23 mouse cellular contexts compared by ENCODE assay signal in genomic region chr3:126372815-126373545, GRCm38 (mm10). TPM values are rescaled to one million over a fixed set of nuclear protein-coding genes. Genes with fewer than 3 reads are reported as not detected.
DNase-seq lines count a peak whose midpoint lies in the region; ATAC-seq and TF ChIP-seq lines count a peak whose summit lies in the region.
"Had no signal": no experiment of that assay in that cellular context is flagged by ENCODE, and none has a peak within 500 bp of the region (broad histone marks: within the 10 kb centered on the region; RNA-seq: fewer than 3 reads in every experiment).

No protein-coding gene starts in this region.

- no peaks in the 10 kb centered on the region for H3K36me3 ChIP-seq in kidney, embryonic 14.5 days (ENCODE audit: control insufficient read depth, insufficient read depth, low read length)
- H3K36me3 ChIP-seq in limb, embryonic 11.5 days (ENCODE audit: control insufficient read depth, insufficient read depth, low read length), result no peaks in the 10 kb centered on the region
- H3K36me3 ChIP-seq in neural tube, embryonic 13.5 days, result no peaks in the 10 kb centered on the region
- H3K36me3 ChIP-seq in thymus, adult 2 months (ENCODE audit: control insufficient read depth, insufficient read depth, low read length), result no peaks in the 10 kb centered on the region
- H3K36me3 ChIP-seq: heart, embryonic 15.5 days; hindbrain, embryonic 15.5 days; stomach, embryonic 15.5 days had no signal

- peak; percentile 87 for ATAC-seq in kidney, embryonic 14.5 days (ENCODE audit: low FRiP score, low TSS enrichment)
- peak; percentile 80 for ATAC-seq in limb, embryonic 11.5 days (ENCODE audit: insufficient number of reproducible peaks, low FRiP score, low TSS enrichment, low read depth)
- no peak for ATAC-seq in neural tube, embryonic 13.5 days (ENCODE audit: low read depth)
- ATAC-seq: CD4-positive, CD25-positive, alpha-beta regulatory T cell, adult 4 months; forebrain, embryonic 14.5 days; liver, postnatal 0 days; lung, postnatal 0 days had no signal

- TF ChIP-seq CTCF in thymus, adult 2 months (IDR thresholded peaks at IDR 0.05; ENCODE audit: borderline replicate concordance, control insufficient read depth, extremely low read depth, insufficient read depth, low read length, poor library complexity), result no peak

- no peaks in the 10 kb centered on the region for H3K4me1 ChIP-seq in kidney, embryonic 14.5 days (ENCODE audit: control insufficient read depth, insufficient read depth, low read length)
- H3K4me1 ChIP-seq in limb, embryonic 11.5 days (ENCODE audit: control insufficient read depth, insufficient read depth, low read length), result peaks cover 3% of the 10 kb centered on the region
- no peaks in the 10 kb centered on the region; the same call in 1 of the 2 replicates for H3K4me1 ChIP-seq in neural tube, embryonic 13.5 days (replicated peaks)
- no peaks in the 10 kb centered on the region for H3K4me1 ChIP-seq in thymus, adult 2 months (replicated peaks; ENCODE audit: control insufficient read depth, insufficient read depth, low read length)
- H3K4me1 ChIP-seq: heart, embryonic 15.5 days; hindbrain, embryonic 15.5 days; stomach, embryonic 15.5 days had no signal

- no peak for TF ChIP-seq POLR2A in thymus, adult 2 months (IDR thresholded peaks at IDR 0.05; ENCODE audit: control insufficient read depth, extremely low read depth, insufficient read depth, low read length, poor library complexity)

- no peak overlapping the region for H3K27ac ChIP-seq in kidney, embryonic 14.5 days (ENCODE audit: low read depth, low read length)
- peak overlapping the region; percentile 10; the same call in 1 of the 2 replicates for H3K27ac ChIP-seq in limb, embryonic 11.5 days (replicated peaks; ENCODE audit: low read depth, low read length)
- peak overlapping the region; percentile 11; the same call in 1 of the 2 replicates for H3K27ac ChIP-seq in neural tube, embryonic 13.5 days (replicated peaks)
- no peak overlapping the region for H3K27ac ChIP-seq in thymus, adult 2 months (ENCODE audit: control insufficient read depth, insufficient read depth, low read length)
- H3K27ac ChIP-seq: heart, embryonic 15.5 days; hindbrain, embryonic 15.5 days; macrophage; stomach, embryonic 15.5 days had no signal

- no peak overlapping the region for H3K4me2 ChIP-seq in kidney, embryonic 14.5 days (replicated peaks; ENCODE audit: low read depth, low read length)
- H3K4me2 ChIP-seq in limb, embryonic 11.5 days (ENCODE audit: low read depth, severe bottlenecking), result no peak overlapping the region
- no peak overlapping the region for H3K4me2 ChIP-seq in neural tube, embryonic 13.5 days
- H3K4me2 ChIP-seq: heart, embryonic 15.5 days; hindbrain, embryonic 15.5 days; liver, embryonic 11.5 days; midbrain, embryonic 11.5 days; stomach, embryonic 15.5 days had no signal

- H3K27me3 ChIP-seq in kidney, embryonic 14.5 days (ENCODE audit: control insufficient read depth, insufficient read depth, low read length), result no peaks in the 10 kb centered on the region
- H3K27me3 ChIP-seq in limb, embryonic 11.5 days (ENCODE audit: control insufficient read depth, insufficient read depth, low read length), result no peaks in the 10 kb centered on the region
- H3K27me3 ChIP-seq in neural tube, embryonic 13.5 days, result no peaks in the 10 kb centered on the region
- H3K27me3 ChIP-seq in thymus, adult 2 months (ENCODE audit: control insufficient read depth, insufficient read depth, low read length), result no peaks in the 10 kb centered on the region
- H3K27me3 ChIP-seq: heart, embryonic 15.5 days; hindbrain, embryonic 15.5 days; stomach, embryonic 15.5 days had no signal

- H3K9me3 ChIP-seq in kidney, embryonic 14.5 days (ENCODE audit: control insufficient read depth, low read length), result no peaks in the 10 kb centered on the region
- H3K9me3 ChIP-seq in limb, embryonic 11.5 days (ENCODE audit: control insufficient read depth, low read length), result no peaks in the 10 kb centered on the region
- no peaks in the 10 kb centered on the region for H3K9me3 ChIP-seq in neural tube, embryonic 13.5 days
- H3K9me3 ChIP-seq: heart, embryonic 15.5 days; hindbrain, embryonic 15.5 days; stomach, embryonic 15.5 days had no signal

- no peak overlapping the region for H3K9ac ChIP-seq in kidney, embryonic 14.5 days (ENCODE audit: low read depth, low read length)
- H3K9ac ChIP-seq in limb, embryonic 11.5 days (ENCODE audit: low read length), result no peak overlapping the region
- no peak overlapping the region for H3K9ac ChIP-seq in neural tube, embryonic 13.5 days
- H3K9ac ChIP-seq: heart, embryonic 15.5 days; hindbrain, embryonic 15.5 days; liver, postnatal 0 days; stomach, embryonic 15.5 days had no signal

- no peak overlapping the region for H3K4me3 ChIP-seq in kidney, embryonic 14.5 days (ENCODE audit: low read length)
- no peak overlapping the region for H3K4me3 ChIP-seq in limb, embryonic 11.5 days (ENCODE audit: low read depth, low read length)
- H3K4me3 ChIP-seq in neural tube, embryonic 13.5 days, result no peak overlapping the region
- H3K4me3 ChIP-seq in thymus, adult 2 months (ENCODE audit: control insufficient read depth, insufficient read depth, low read length), result no peak overlapping the region
- H3K4me3 ChIP-seq: heart, embryonic 15.5 days; hindbrain, embryonic 15.5 days; stomach, embryonic 15.5 days had no signal

- DNase-seq in kidney, postnatal 25 days, result no peak
- DNase-seq in adipocyte (ENCODE audit: low spot score), result peak; percentile 49
- peak; percentile 63 for DNase-seq in limb, embryonic 11.5 days (ENCODE audit: low spot score)
- no peak for DNase-seq in left cerebral cortex, adult 18-20 months (ENCODE audit: low spot score in 2 of 2)
- DNase-seq in thymus, adult 2 months, result no peak
- DNase-seq: cerebellum, adult 11 months; cerebellum, adult 9-11 months; heart, postnatal 4 days; kidney, adult 8-10 months; layer of hippocampus, postnatal 36 days; liver, postnatal 0 days had no signal

- WGBS in kidney, embryonic 14.5 days, result 33% methylated on average over 9 of the region's 9 CpGs
- 38% methylated on average over 9 of the region's 9 CpGs for WGBS in limb, embryonic 11.5 days
- 53% methylated on average over 9 of the region's 9 CpGs for WGBS in neural tube, embryonic 13.5 days
- WGBS in thymus, adult 2 months, result 85% methylated on average over 9 of the region's 9 CpGs

RNA-seq across cellular contexts. Expression of gene Arsj, which starts 9.5 kb away (rescaled TPM):
- 1.1 and 1.7 TPM in 2 replicates for polyA plus RNA-seq in kidney, embryonic 14.5 days (2014; fragmentation: Nextera tagmentation; extraction: Ambion mirVana)
- polyA plus RNA-seq in limb, embryonic 11.5 days (2014; fragmentation: Nextera tagmentation; extraction: Ambion mirVana), result 1.2 and 1.8 TPM in 2 replicates
- polyA plus RNA-seq in neural tube, embryonic 13.5 days (2015; fragmentation: Nextera tagmentation; extraction: Ambion mirVana), result 0.39 and 0.56 TPM in 2 replicates
- total RNA-seq in left cerebral cortex, adult 18-20 months (2021), result 1 to 10 TPM; 2.9 to 3.3 TPM
- polyA plus RNA-seq in thymus, adult 2 months (2012; rRNA removed), result 0.05 and 0.20 TPM in 2 replicates
- total RNA-seq: common myeloid progenitor, adult 5-6 weeks had no signal
- polyA plus RNA-seq: CD4-positive, CD25-positive, alpha-beta regulatory T cell, adult 4 months; liver, postnatal 0 days; macrophage had no signal

Comparison
In these comparisons a context has a peak if more than half of its experiments do, and no peak if none do; other contexts are left out.
1. H3K27ac ChIP-seq: peak in limb, embryonic 11.5 days (single experiment) and neural tube, embryonic 13.5 days (single experiment); none in kidney, embryonic 14.5 days (single experiment) and thymus, adult 2 months (single experiment).
2. DNase-seq: peak in adipocyte (single experiment) and limb, embryonic 11.5 days (single experiment); none in kidney, postnatal 25 days (0 of 2), left cerebral cortex, adult 18-20 months (0 of 2) and thymus, adult 2 months (single experiment).